Mouse (Mus musculus) spleen, postnatal 4 days (tissue): ENCODE measurements at regions not wholly inside any gene's neighbourhood (a gene's known extent, or its start where the extent isn't known, plus 50 kb on each side); places are given as distances from the start of the nearest gene placed in this dataset.
"Not testable (repeated sequence)": the region's sequence is repeated elsewhere in the genome, so short reads cannot be mapped to it uniquely, and the experiment has no call there.

Experiments
- DNase-seq, 2 experiments: peaks; one replicate each; pipeline ENCODE4 v3.0.0; 2022; ENCODE audit warnings: low spot score in 2 of 2

- DNase-seq: not testable (repeated sequence)
These were observed 276.3 kb upstream of the Zfp386 start for GRCm38 (mm10) chr12:115771176-115771575.

- not testable (repeated sequence) for DNase-seq
These were observed 257.2 kb upstream of the Zfp386 start for GRCm38 (mm10) chr12:115790369-115790768.

DNA sequence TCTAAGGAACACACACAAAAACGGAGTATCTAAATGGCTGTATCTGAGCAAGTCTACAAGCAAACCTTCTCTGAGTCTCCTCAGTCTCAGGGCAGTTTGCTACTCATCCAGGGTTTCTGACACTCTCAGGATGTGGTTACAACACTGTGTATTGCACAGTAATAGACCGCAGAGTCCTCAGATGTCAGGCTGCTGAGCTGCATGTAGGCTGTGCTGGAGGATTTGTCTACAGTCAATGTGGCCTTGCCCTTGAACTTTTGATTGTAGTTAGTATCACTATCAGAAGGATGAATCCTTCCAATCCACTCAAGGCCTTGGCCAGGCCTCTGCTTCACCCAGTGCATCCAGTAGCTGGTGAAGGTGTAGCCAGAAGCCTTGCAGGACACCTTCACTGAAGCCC, 245.0 kb upstream of the Zfp386 start:
- DNase-seq: not testable (repeated sequence)

DNA sequence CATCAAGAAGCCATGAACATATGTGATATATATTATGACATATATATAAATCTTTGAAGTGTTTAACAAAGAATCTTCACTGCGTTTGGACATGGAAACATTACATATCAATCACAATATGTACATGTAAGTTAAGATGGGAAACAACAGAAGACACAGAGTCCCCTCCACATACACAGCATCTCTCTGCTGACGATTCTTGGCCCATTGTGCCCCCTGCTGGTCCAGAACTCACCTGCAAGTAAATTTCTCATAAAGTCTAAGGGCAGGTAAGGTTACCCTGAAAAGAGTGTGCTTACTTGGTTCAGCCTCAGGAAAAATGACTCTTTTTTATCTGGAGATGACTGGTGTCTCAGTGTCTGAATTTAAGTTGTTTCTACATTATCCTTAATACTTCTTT, 243.8 kb upstream of the Zfp386 start:
- not testable (repeated sequence) for DNase-seq

DNA sequence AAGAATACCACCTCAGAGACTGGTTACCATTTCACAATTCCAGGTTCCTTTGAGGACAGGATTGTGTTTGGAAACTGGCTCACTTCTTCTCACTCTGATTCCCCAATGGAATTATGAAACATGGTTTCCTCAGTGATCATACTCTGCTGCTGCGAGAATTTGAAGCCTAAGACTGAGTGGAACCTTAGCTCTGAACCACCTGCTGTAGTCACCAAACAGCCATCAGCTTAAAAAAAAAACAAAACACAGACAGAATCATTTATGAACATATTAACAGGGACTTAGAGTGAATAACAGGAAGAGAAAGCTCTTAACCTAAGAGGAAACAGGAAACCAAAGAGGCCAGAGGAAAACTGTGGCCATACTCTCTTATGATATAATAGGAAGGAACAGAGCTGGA, 239.5 kb upstream of the Zfp386 start:
- DNase-seq: no peak
